Mouse (Mus musculus) cortical plate, adult 2 months (tissue): ENCODE measurements at regions not wholly inside any gene's neighbourhood (a gene's known extent, or its start where the extent isn't known, plus 50 kb on each side); places are given as distances from the start of the nearest gene placed in this dataset.

Experiments used
- CTCF ChIP-seq: fragments of 200-500 bp; IDR thresholded peaks from 2 replicates; pipeline ENCODE4 v1.5.1; 2011; ENCODE audit warnings: mild to moderate bottlenecking, control low read depth, low read length; ENCODE audit not compliant: insufficient read depth; ENCODE audit errors: extremely low read depth
- POLR2A ChIP-seq: fragments of 200-500 bp; IDR thresholded peaks from 2 replicates; pipeline ENCODE4 v1.6.1; 2011; ENCODE audit warnings: mild to moderate bottlenecking, low read length, control low read depth; ENCODE audit not compliant: insufficient read depth; ENCODE audit errors: extremely low read depth

GRCm38 (mm10) chr5:67552865-67553264 is 54.8 kb upstream of the Shisa3 start:
- TF ChIP-seq CTCF (no peak), POLR2A (no peak)
